In the genomic region with DNA sequence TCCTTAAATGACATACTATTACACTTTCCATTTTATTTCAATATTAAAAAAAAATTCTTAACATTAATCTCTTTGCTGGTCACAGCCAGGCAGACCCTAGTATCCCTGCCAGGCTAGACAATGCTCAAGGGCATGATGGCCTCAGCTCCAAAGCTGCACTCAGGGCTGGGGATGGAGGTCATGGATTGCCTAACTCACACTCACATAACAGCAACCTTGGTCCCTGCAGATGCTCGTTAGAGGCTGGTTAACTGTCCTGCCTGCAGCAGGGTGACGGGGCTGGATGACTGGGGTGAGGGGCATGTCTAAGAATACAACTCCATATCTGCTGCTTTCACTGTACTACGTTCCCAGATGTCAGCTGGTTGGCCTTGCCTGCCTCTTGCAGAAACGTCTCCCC, we compare ENCODE assay signal across 22 mouse cellular contexts. TPM values are rescaled to one million over a fixed set of nuclear protein-coding genes. Genes with fewer than 3 reads are reported as not detected.
DNase-seq lines count a peak whose midpoint lies in the region; ATAC-seq lines count a peak whose summit lies in the region.
"Had no signal": no experiment of that assay in that cellular context is flagged by ENCODE, and none has a peak within 500 bp of the region (broad histone marks: within the 10 kb centered on the region; RNA-seq: fewer than 3 reads in every experiment).

No protein-coding gene starts in this region.

- 61% methylated on average over 4 of the region's 4 CpGs for WGBS in midbrain, embryonic 13.5 days
- 52% methylated on average over 4 of the region's 4 CpGs for whole genome bisulfite sequencing in midbrain, embryonic 15.5 days

- 0 out of 2 replicates have a peak, but pooled peaks have one; percentile 24 for ATAC-seq in midbrain, embryonic 13.5 days
- no peak for ATAC-seq in midbrain, embryonic 15.5 days (replicated peaks)
- ATAC-seq: activated CD4-positive, CD25-positive, alpha-beta regulatory T cell, adult 4 months; forebrain, embryonic 15.5 days; Patski had no signal

- DNase-seq in heart, adult 11 months = peak; percentile 50
- DNase-seq in heart, postnatal 4 days = no peak
- DNase-seq in adrenal gland, adult (ENCODE audit: inconsistent age in 2 of 2, low spot score in 1 of 2) = peak; percentile 62 to 86
- peak; percentile 63 for DNase-seq in adrenal gland, postnatal 10 days
- DNase-seq in cerebellum, adult 11 months = no peak
- no peak for DNase-seq in urinary bladder, postnatal 14 days (ENCODE audit: low spot score)
- DNase-seq: cerebellum, adult 18-20 months; cerebellum, adult 9-11 months; cerebellum, postnatal 36 days; gastrocnemius, postnatal 36 days; heart, adult 18-20 months; kidney, adult 11 months had no signal

- H3K9ac ChIP-seq in midbrain, embryonic 13.5 days (replicated peaks) = no peak overlapping the region
- H3K9ac ChIP-seq in midbrain, embryonic 15.5 days = no peak overlapping the region
- H3K9ac ChIP-seq: embryonic facial prominence, embryonic 13.5 days; forebrain, embryonic 15.5 days; heart, embryonic 15.5 days; hindbrain, embryonic 12.5 days had no signal

- H3K9me3 ChIP-seq in midbrain, embryonic 13.5 days = no peaks in the 10 kb centered on the region
- H3K9me3 ChIP-seq in midbrain, embryonic 15.5 days = no peaks in the 10 kb centered on the region
- H3K9me3 ChIP-seq: embryonic facial prominence, embryonic 13.5 days; forebrain, embryonic 15.5 days; heart, embryonic 10.5 days; heart, embryonic 15.5 days; hindbrain, embryonic 12.5 days had no signal

- H3K36me3 ChIP-seq in midbrain, embryonic 13.5 days = no peaks in the 10 kb centered on the region
- H3K36me3 ChIP-seq in midbrain, embryonic 15.5 days (replicated peaks) = no peaks in the 10 kb centered on the region
- H3K36me3 ChIP-seq: embryonic facial prominence, embryonic 13.5 days; forebrain, embryonic 15.5 days; heart, embryonic 10.5 days; heart, embryonic 15.5 days; hindbrain, embryonic 12.5 days had no signal

- H3K4me1 ChIP-seq in midbrain, embryonic 13.5 days (replicated peaks) = peaks cover 9% of the 10 kb centered on the region; the same call in 1 of the 2 replicates
- H3K4me1 ChIP-seq in midbrain, embryonic 15.5 days = peaks cover 7% of the 10 kb centered on the region
- H3K4me1 ChIP-seq: embryonic facial prominence, embryonic 13.5 days; hindbrain, embryonic 12.5 days had no signal

- H3K4me3 ChIP-seq in midbrain, embryonic 13.5 days (replicated peaks) = no peak overlapping the region
- H3K4me3 ChIP-seq in midbrain, embryonic 15.5 days = no peak overlapping the region
- H3K4me3 ChIP-seq: embryonic facial prominence, embryonic 13.5 days; forebrain, embryonic 15.5 days; heart, embryonic 10.5 days; heart, embryonic 15.5 days; hindbrain, embryonic 12.5 days had no signal

- 0 out of 2 replicates have a peak overlapping the region, but pooled peaks have one; percentile 1 for H3K27ac ChIP-seq in midbrain, embryonic 13.5 days
- H3K27ac ChIP-seq in midbrain, embryonic 15.5 days = no peak overlapping the region
- H3K27ac ChIP-seq: embryonic facial prominence, embryonic 13.5 days; forebrain, embryonic 15.5 days; heart, embryonic 10.5 days; heart, embryonic 15.5 days; hindbrain, embryonic 12.5 days; hindbrain, postnatal 0 days had no signal

- H3K4me2 ChIP-seq in midbrain, embryonic 13.5 days (replicated peaks) = no peak overlapping the region
- H3K4me2 ChIP-seq in midbrain, embryonic 15.5 days = no peak overlapping the region
- H3K4me2 ChIP-seq: embryonic facial prominence, embryonic 13.5 days; forebrain, embryonic 15.5 days; heart, embryonic 15.5 days; hindbrain, embryonic 12.5 days had no signal

- no peaks in the 10 kb centered on the region for H3K27me3 ChIP-seq in midbrain, embryonic 13.5 days
- H3K27me3 ChIP-seq in midbrain, embryonic 15.5 days (replicated peaks) = no peaks in the 10 kb centered on the region
- H3K27me3 ChIP-seq: embryonic facial prominence, embryonic 13.5 days; forebrain, embryonic 15.5 days; heart, embryonic 15.5 days; hindbrain, embryonic 12.5 days; Patski had no signal

RNA-seq across cellular contexts. Expression of a gene that starts 40.8 kb away (rescaled TPM):
- total RNA-seq in heart, postnatal 4 days (2021) = 10 to 100 TPM; 16.2 to 17.4 TPM
- 7.3 and 8.1 TPM in 2 replicates for polyA plus RNA-seq in midbrain, embryonic 13.5 days (2015; fragmentation: Nextera tagmentation; extraction: Ambion mirVana)
- polyA plus RNA-seq in midbrain, embryonic 15.5 days (2015; fragmentation: Nextera tagmentation; extraction: Ambion mirVana) = 8.1 and 9.0 TPM in 2 replicates
- total RNA-seq in adrenal gland, postnatal 10 days (2021) = 10 to 100 TPM; 10.2 to 26.9 TPM

Comparison
In these comparisons a context has a peak if more than half of its experiments do, and no peak if none do; other contexts are left out.
1. DNase-seq: peak in heart, adult 11 months (single experiment), adrenal gland, adult (2 of 2) and adrenal gland, postnatal 10 days (single experiment); none in heart, postnatal 4 days (single experiment), cerebellum, adult 11 months (single experiment) and urinary bladder, postnatal 14 days (single experiment).